Mouse (Mus musculus) cerebellum, adult 11 months (tissue): Measurements from ENCODE around the gene Itgb8.

Source experiments
- DNase-seq: peaks from one replicate; pipeline ENCODE4 v3.0.0; 2022

The Itgb8 gene

DNA sequence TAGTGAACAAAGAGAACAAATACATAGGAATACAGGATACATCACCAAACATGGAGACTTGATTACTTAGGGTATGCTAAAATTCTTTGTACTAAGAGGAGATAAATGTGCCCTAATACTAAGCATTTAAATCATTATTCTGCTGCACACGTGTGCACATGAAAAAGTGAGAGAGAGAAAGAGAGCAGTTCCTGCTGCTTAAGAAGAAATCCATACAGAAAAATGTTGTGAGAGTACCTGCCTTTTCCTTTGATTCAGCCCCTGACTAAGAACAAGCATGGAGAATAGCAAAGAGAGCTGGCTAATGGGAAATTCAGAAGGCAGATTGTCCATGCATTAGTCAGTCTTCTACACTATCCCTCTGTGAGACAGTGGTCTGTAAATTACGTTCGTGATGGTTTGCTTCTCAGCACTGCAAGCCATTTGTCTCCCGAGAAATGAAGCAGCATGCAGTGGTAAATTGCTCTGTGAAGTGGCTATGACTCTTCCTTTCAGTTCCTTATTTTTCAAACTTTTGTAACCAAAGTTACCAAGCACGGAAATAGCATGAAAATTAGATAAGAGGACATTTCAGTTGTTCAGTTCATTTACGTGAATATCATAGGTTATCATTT is 125.0 kb downstream of the Itgb8 start:
- DNase-seq, result no peak

DNA sequence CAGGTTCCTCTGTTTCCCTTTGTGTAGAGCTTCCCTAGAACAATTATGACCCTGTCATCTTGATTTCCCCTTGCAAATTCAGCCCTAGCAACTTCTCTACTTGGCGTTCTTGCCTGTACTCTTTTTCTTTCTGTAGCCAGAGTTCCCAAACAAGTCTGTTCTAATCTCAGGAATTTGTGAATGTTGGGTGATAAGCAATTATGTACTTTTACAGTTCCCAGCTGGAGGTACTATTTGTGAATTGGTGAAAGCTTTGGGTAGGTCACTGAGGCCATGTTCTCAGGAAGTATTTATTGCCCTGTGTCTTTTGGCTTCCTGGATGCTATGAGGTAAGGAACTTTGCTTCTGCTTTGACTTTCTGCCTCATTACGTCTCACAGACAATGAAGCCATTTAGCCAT is 128.5 kb downstream of the Itgb8 start:
- DNase-seq, result no peak
